Mouse (Mus musculus) midbrain, embryonic 11.5 days (tissue): ENCODE data around the gene Rpgrip1l. TPM values are rescaled to one million over a fixed set of nuclear protein-coding genes. Genes with fewer than 3 reads are reported as not detected.

Experiments used
- polyA plus RNA-seq: library from polyadenylated mRNA; unstranded; fragments of >200 nt; fragmentation: Nextera tagmentation; extraction: Ambion mirVana; gene quantifications from 2 replicates; pipeline ENCODE4 v1.2.1, GENCODE M21; 2014

Rpgrip1l gene
- polyA plus RNA-seq, 1 experiment from 2014 or later = 13.9 TPM

Other genes starting within 250 kb of the Rpgrip1l start
- 13.6 and 15.7 TPM in 2 replicates for gene Rbl2, start 243.2 kb downstream of the Rpgrip1l start, polyA plus RNA-seq
- gene Aktip, start 113.3 kb downstream of the Rpgrip1l start, polyA plus RNA-seq = 94.6 and 96.4 TPM in 2 replicates
- 105 and 110 TPM in 2 replicates for gene Fto, start 263 bp upstream of the Rpgrip1l start, polyA plus RNA-seq